Mouse (Mus musculus) hematopoietic multipotent progenitor cell, adult 10-12 weeks (in vitro differentiated cells): ENCODE results near the gene Psg19. TPM values are rescaled to one million over a fixed set of nuclear protein-coding genes. Genes with fewer than 3 reads are reported as not detected.

ENCODE experiments used
- polyA plus RNA-seq: library from polyadenylated mRNA; stranded (reverse); fragments of >175 nt; gene quantifications from 2 replicates; pipeline ENCODE4 v1.2.3, GENCODE M21; 2012; ENCODE audit warnings: low replicate concordance

Gene Psg19
- polyA plus RNA-seq: not detected in 2 replicates

GRCm38 (mm10) chr7:18798420-18798819, at the start of gene Psg19:
Gene Psg19 (minus strand): TSS chr7:18798520.

GRCm38 (mm10) chr7:18839865-18840264, 41.5 kb upstream of the Psg19 start, which contains the start of gene Mill2:
Gene Mill2 (plus strand): TSS chr7:18839966.

GRCm38 (mm10) chr7:18821507-18821906, 23.2 kb upstream of the Psg19 start, which contains the start of gene Psg17:
Gene Psg17 (minus strand): TSS chr7:18821607.

Other genes starting within 250 kb of the Psg19 start
- gene Psg27, start 231.2 kb downstream of the Psg19 start, polyA plus RNA-seq: not detected in 2 replicates
- not detected in 2 replicates for gene Psg23, start 182.0 kb downstream of the Psg19 start, polyA plus RNA-seq
- gene Psg21, start 141.8 kb downstream of the Psg19 start, polyA plus RNA-seq: not detected in 2 replicates
- not detected in 2 replicates for gene Psg20, start 112.3 kb downstream of the Psg19 start, polyA plus RNA-seq
- gene Psg22, start 80.4 kb downstream of the Psg19 start, polyA plus RNA-seq: not detected in 2 replicates
- not detected in 2 replicates for gene Psg17, start 23.1 kb upstream of the Psg19 start, polyA plus RNA-seq
- gene Mill2, start 41.4 kb upstream of the Psg19 start, polyA plus RNA-seq: 0.06 TPM in 1 of 2 replicates, not detected in the other
- 59.9 and 79.7 TPM in 2 replicates for gene Pglyrp1, start 72.8 kb upstream of the Psg19 start, polyA plus RNA-seq
- gene Ccdc61, start 111.9 kb upstream of the Psg19 start, polyA plus RNA-seq: 62.1 and 110 TPM in 2 replicates
- gene Nova2, start 127.4 kb upstream of the Psg19 start, polyA plus RNA-seq: 0.02 and 0.20 TPM in 2 replicates
- not detected in 2 replicates for gene Nanos2, start 188.9 kb upstream of the Psg19 start, polyA plus RNA-seq
- 3.4 and 13.9 TPM in 2 replicates for gene Mypop, start 192.7 kb upstream of the Psg19 start, polyA plus RNA-seq
- 75.0 and 178 TPM in 2 replicates for gene Irf2bp1, start 205.5 kb upstream of the Psg19 start, polyA plus RNA-seq
- not detected in 2 replicates for gene Foxa3, start 225.0 kb upstream of the Psg19 start, polyA plus RNA-seq
- gene Sympk, start 225.9 kb upstream of the Psg19 start, polyA plus RNA-seq: 121 and 207 TPM in 2 replicates